Mouse (Mus musculus) fat pad, adult 2 months (tissue): Measurements from ENCODE around the gene Parp3.

Experiments used
- DNase-seq: peaks from one replicate; pipeline ENCODE4 v3.0.0-alpha.2; 2011; ENCODE audit warnings: low read depth, low spot score; ENCODE audit errors: extremely low read depth

Gene Parp3

GRCm38 (mm10) chr9:106429221-106430014, 47.3 kb downstream of the Parp3 start, which contains the start of gene Rpl29:
Rpl29 (plus strand) TSS chr9:106429454.
- DNase-seq, result no peak

DNA sequence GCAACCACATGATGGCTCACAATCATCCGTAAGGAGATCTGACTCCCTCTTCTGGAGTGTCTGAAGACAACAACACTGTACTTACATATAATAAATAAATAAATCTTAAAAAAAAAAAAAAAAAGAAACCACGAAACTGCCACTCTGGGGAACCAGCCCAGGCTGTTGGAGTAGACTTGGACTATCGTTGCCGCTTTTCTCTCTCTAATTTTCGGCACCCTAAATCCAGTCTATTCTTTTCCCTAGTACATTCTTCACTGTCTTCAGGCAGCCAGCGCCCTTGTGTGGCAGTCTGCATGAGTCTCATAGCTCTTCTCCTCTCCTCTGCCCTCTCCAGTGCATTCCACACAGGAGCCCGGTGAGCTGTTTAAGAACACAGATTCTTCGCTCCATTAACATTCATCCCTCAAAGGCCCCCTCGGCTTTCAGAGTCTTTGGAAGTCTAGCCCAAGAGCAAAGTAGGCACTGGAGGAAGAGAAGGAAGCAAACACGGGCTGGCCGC, 48.0 kb downstream of the Parp3 start:
- DNase-seq, result no peak

GRCm38 (mm10) chr9:106421865-106422160, 54.9 kb downstream of the Parp3 start:
- no peak for DNase-seq

- DNase-seq, result no peak
These were observed 55.5 kb downstream of the Parp3 start for GRCm38 (mm10) chr9:106421033-106421864.

GRCm38 (mm10) chr9:106420608-106421007, 56.1 kb downstream of the Parp3 start:
- DNase-seq, result no peak
